Mouse (Mus musculus) liver, postnatal 0 days (tissue): ENCODE data around the gene Herc3. TPM values are rescaled to one million over a fixed set of nuclear protein-coding genes. Genes with fewer than 3 reads are reported as not detected.

Experiments used
- ATAC-seq: fragments of 200-750 bp; cut with Nextera tagmentation; 2 replicates; pipeline ENCODE4 v1.8.0; 2017; ENCODE audit warnings: mild to moderate bottlenecking, moderate library complexity
- DNase-seq: peaks from one replicate; pipeline ENCODE4 v3.0.0-alpha.2; 2016
- H3K27ac ChIP-seq: fragments of 300-500 bp; sonication (generic); 2 replicates; pipeline ENCODE4 v1.5.1; 2014; ENCODE audit warnings: antibody characterized with exemption, moderate library complexity, mild to moderate bottlenecking, low read depth
- H3K27me3 ChIP-seq: fragments of 300-500 bp; sonication (generic); 2 replicates; pipeline ENCODE4 v1.6.1; 2014; ENCODE audit warnings: low read length, control low read depth, mixed read lengths; ENCODE audit not compliant: insufficient read depth
- H3K36me3 ChIP-seq: fragments of 300-500 bp; sonication (generic); replicated peaks from 2 replicates; pipeline ENCODE4 v1.6.1; 2014; ENCODE audit warnings: mild to moderate bottlenecking, control low read depth, low read length, moderate library complexity, mixed read lengths; ENCODE audit not compliant: insufficient read depth
- H3K4me1 ChIP-seq: fragments of 300-500 bp; sonication (generic); 2 replicates; pipeline ENCODE4 v1.6.1; 2014; ENCODE audit warnings: antibody characterized with exemption, mild to moderate bottlenecking, control low read depth; ENCODE audit not compliant: insufficient read depth
- H3K4me2 ChIP-seq: fragments of 300-500 bp; sonication (generic); 2 replicates; pipeline ENCODE4 v1.6.1; 2014; ENCODE audit warnings: low read depth, mild to moderate bottlenecking, low read length, moderate library complexity, mixed read lengths
- H3K4me3 ChIP-seq: fragments of 300-500 bp; sonication (generic); 2 replicates; pipeline ENCODE4 v1.5.1; 2014; ENCODE audit warnings: low read depth, low read length
- H3K9ac ChIP-seq: fragments of 300-500 bp; sonication (generic); replicated peaks from 2 replicates; pipeline ENCODE4 v1.6.1; 2014; ENCODE audit warnings: mild to moderate bottlenecking, moderate library complexity
- H3K9me3 ChIP-seq: fragments of 300-500 bp; sonication (generic); 2 replicates; pipeline ENCODE4 v1.6.1; 2016; ENCODE audit warnings: mild to moderate bottlenecking, control low read depth, low read length, mixed read lengths
- CTCF ChIP-seq: sonication (generic); IDR thresholded peaks from 2 replicates; pipeline ENCODE4 v1.5.1; 2016; ENCODE audit warnings: antibody characterized with exemption, low read depth
- EP300 ChIP-seq: IDR thresholded peaks from 2 replicates; pipeline ENCODE4 v1.6.1; 2016; ENCODE audit warnings: antibody characterized with exemption, low read depth, mild to moderate bottlenecking
- WGBS: fragments of 180-500 bp; shearing (Covaris S2); extraction: QIAGEN DNeasy Blood & Tissue Kit; methylation state at CpG from one replicate; pipeline ENCODE4 v1.1.7; 2014; ENCODE audit not compliant: insufficient replicate concordance; 5-methylcytosine and 5-hydroxymethylcytosine counted together
- polyA plus RNA-seq: library from polyadenylated mRNA; unstranded; fragments of >200 nt; fragmentation: Nextera tagmentation; extraction: Ambion mirVana; gene quantifications from 2 replicates; pipeline ENCODE4 v1.2.1, GENCODE M21; 2015

Herc3 gene
- polyA plus RNA-seq, 1 experiment from 2014 or later = 2.5 TPM

DNA sequence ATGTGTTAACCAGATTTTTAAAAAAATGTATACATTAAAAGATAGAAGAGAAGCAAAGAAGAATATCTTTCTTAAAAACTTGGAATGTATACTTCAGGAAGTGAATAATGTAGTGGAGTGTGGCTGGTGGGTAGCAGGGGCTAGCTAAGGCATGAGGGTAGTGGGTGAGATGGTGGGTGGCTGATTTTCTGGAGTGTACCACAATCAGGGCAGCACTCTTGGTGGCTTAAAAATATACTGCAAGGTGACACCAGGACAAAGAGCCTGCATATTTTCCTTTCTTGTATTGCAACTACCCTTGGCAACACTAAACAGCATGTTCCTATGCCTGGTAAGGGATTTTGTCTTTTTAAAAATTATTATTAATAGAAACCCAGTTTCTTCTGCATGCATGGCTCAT lies 133.3 kb downstream of the Herc3 start:
- TF ChIP-seq EP300 (no peak), CTCF (no peak)
- Histone ChIP-seq H3K4me3 (no peak overlapping the region), H3K4me1 (0 out of 2 replicates have a peak, but pooled peaks cover 4% of the 10 kb centered on the region), H3K9ac (no peak overlapping the region), H3K36me3 (no peaks in the 10 kb centered on the region; the same call in 1 of the 2 replicates), H3K27me3 (no peaks in the 10 kb centered on the region), H3K4me2 (no peak overlapping the region), H3K9me3 (no peaks in the 10 kb centered on the region), H3K27ac (no peak overlapping the region)
- DNase-seq (no peak), ATAC-seq (no peak)

DNA sequence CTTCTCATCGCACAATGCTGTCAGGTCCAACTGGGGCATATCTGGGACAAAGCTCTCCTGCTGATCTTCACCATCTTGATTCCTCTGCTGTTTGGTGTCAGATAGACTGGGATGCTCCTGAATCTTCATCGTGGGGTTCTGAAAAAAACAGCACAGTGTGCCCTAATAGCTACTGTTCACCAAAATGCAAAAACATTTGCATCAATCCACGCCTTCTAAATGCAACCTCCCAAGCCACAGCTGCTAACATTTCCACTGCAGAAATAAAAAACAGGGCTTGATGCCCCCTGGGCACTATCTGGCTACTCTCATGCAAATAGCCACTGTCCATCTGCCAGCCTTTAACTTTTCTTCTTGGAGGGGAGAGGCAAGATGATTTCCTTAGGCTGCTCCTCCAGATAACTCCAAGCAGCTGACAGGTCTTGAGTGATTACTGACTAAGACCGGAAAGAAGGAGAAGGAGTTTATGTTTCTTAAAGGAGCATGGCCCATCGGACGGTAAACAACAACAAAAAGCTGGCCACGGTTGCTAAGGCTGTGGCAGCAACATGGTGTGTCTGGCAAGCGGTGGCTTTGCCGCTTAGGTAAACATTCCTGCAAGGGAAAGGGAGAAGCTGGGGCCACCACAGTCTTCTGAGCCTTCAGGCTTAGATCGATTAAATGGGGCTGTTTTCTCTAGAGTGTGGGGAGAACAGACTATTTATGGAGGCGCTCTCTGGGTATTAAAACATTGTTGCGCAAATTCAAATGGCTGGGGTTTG lies 134.0 kb downstream of the Herc3 start:
- no peaks in the 10 kb centered on the region for H3K9me3 ChIP-seq
- H3K4me2 ChIP-seq = no peak overlapping the region
- H3K27ac ChIP-seq = no peak overlapping the region
- H3K9ac ChIP-seq = no peak overlapping the region
- H3K4me3 ChIP-seq = no peak overlapping the region
- no peaks in the 10 kb centered on the region; the same call in 1 of the 2 replicates for H3K36me3 ChIP-seq
- H3K4me1 ChIP-seq = 0 out of 2 replicates have a peak, but pooled peaks cover 4% of the 10 kb centered on the region
- no peak for DNase-seq
- WGBS = 32% methylated on average over 12 of the region's 12 CpGs
- no peak for TF ChIP-seq EP300
- ATAC-seq = no peak
- no peaks in the 10 kb centered on the region for H3K27me3 ChIP-seq

DNA sequence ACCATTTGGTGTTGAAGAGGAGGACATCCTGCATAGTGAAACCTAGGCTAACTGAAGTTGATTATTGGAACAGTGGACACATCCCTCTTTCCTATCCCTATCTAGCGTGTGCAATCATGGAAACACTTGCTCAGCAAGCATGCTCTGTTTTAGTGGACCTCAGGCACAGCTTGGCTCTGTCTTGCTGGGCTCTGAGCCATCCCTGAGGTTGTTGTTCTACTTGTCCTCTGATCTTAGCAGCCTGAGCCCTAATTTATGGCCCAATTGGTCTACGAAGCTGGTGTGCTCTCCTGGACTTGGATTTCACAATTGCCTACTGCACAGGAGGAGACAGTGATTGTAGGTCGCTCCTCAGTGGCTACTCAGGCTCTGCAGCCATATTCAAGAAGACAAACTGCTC lies 137.0 kb downstream of the Herc3 start:
- ATAC-seq (no peak), DNase-seq (no peak)
- no peaks in the 10 kb centered on the region for H3K27me3 ChIP-seq
- TF ChIP-seq EP300 = no peak
- no peak for TF ChIP-seq CTCF
- H3K4me2 ChIP-seq = no peak overlapping the region
- no peak overlapping the region for H3K27ac ChIP-seq
- H3K4me1 ChIP-seq = 0 out of 2 replicates have a peak, but pooled peaks cover 4% of the 10 kb centered on the region
- WGBS = 57% methylated on average over 3 of the region's 3 CpGs
- no peak overlapping the region for H3K4me3 ChIP-seq
- H3K9me3 ChIP-seq = no peaks in the 10 kb centered on the region
- H3K36me3 ChIP-seq = no peaks in the 10 kb centered on the region; the same call in 1 of the 2 replicates
- no peak overlapping the region for H3K9ac ChIP-seq

Other genes starting within 250 kb of the Herc3 start
- 78.9 and 90.1 TPM in 2 replicates for gene Abcg2, start 246.9 kb upstream of the Herc3 start, polyA plus RNA-seq
- gene Nap1l5, start 75.6 kb downstream of the Herc3 start, polyA plus RNA-seq = 0.19 and 0.22 TPM in 2 replicates
- 1.2 and 1.6 TPM in 2 replicates for gene Fam13a, start 193.1 kb downstream of the Herc3 start, polyA plus RNA-seq